ENCODE assay signal across 8 mouse cellular contexts in genomic region chr12:109068167-109068653, GRCm38 (mm10). TPM values are rescaled to one million over a fixed set of nuclear protein-coding genes. Genes with fewer than 3 reads are reported as not detected.
DNase-seq lines count a peak whose midpoint lies in the region; ATAC-seq and TF ChIP-seq lines count a peak whose summit lies in the region.

Gene Begain (minus strand): TSS chr12:109068217.

- peak; percentile 25 for ATAC-seq in lung, postnatal 0 days
- peak; percentile 69 for ATAC-seq in hindbrain, embryonic 14.5 days (ENCODE audit: low FRiP score)
- ATAC-seq in liver, embryonic 16.5 days (ENCODE audit: low read depth): no peak

- WGBS in cerebellum, adult 2 months: 2% methylated on average over 39 of the region's 48 CpGs
- WGBS in lung, postnatal 0 days: 2% methylated on average over 13 of the region's 48 CpGs
- 1% methylated on average over 30 of the region's 48 CpGs for WGBS in hindbrain, embryonic 14.5 days
- 2% methylated on average over 34 of the region's 48 CpGs for WGBS in liver, embryonic 16.5 days (ENCODE audit: insufficient replicate concordance)

- no peak for TF ChIP-seq EP300 in lung, postnatal 0 days (IDR thresholded peaks at IDR 0.05)

- no peaks in the 10 kb centered on the region for H3K9me3 ChIP-seq in lung, postnatal 0 days (ENCODE audit: low read length)
- no peaks in the 10 kb centered on the region for H3K9me3 ChIP-seq in hindbrain, embryonic 14.5 days (ENCODE audit: control insufficient read depth, low read length)
- no peaks in the 10 kb centered on the region for H3K9me3 ChIP-seq in liver, embryonic 16.5 days (replicated peaks; ENCODE audit: control insufficient read depth, low read length)

- H3K27ac ChIP-seq in cerebellum, adult 2 months (ENCODE audit: insufficient read depth, low read length): no peak within 1 kb of the TSS
- H3K27ac ChIP-seq in lung, postnatal 0 days (ENCODE audit: low read length): no peak within 1 kb of the TSS
- H3K27ac ChIP-seq in hindbrain, embryonic 14.5 days: peak within 1 kb of the TSS; percentile 67
- no peak within 1 kb of the TSS for H3K27ac ChIP-seq in liver, embryonic 16.5 days (ENCODE audit: low read length)

- no peak within 1 kb of the TSS for H3K4me3 ChIP-seq in cerebellum, adult 2 months (replicated peaks; ENCODE audit: insufficient read depth, low read depth, low read length)
- peak within 1 kb of the TSS; percentile 44 for H3K4me3 ChIP-seq in lung, postnatal 0 days (ENCODE audit: low read depth, low read length)
- H3K4me3 ChIP-seq in hindbrain, embryonic 14.5 days (replicated peaks; ENCODE audit: low read length): peak within 1 kb of the TSS; percentile 42
- H3K4me3 ChIP-seq in liver, embryonic 16.5 days (ENCODE audit: low read depth, low read length): peak within 1 kb of the TSS; percentile 48

- TF ChIP-seq POLR2A in cerebellum, adult 2 months (IDR thresholded peaks at IDR 0.05; ENCODE audit: borderline replicate concordance, insufficient read depth, low read length): no peak

- no peaks in the 10 kb centered on the region; the same call in 1 of the 2 replicates for H3K27me3 ChIP-seq in cerebellum, adult 2 months (ENCODE audit: control insufficient read depth, insufficient read depth, low read length)
- H3K27me3 ChIP-seq in lung, postnatal 0 days (replicated peaks; ENCODE audit: insufficient read depth, low read length): no peaks in the 10 kb centered on the region
- no peaks in the 10 kb centered on the region for H3K27me3 ChIP-seq in hindbrain, embryonic 14.5 days (ENCODE audit: control insufficient read depth, insufficient read depth, low read length)
- peaks cover 23% of the 10 kb centered on the region for H3K27me3 ChIP-seq in liver, embryonic 16.5 days (ENCODE audit: control insufficient read depth, insufficient read depth, low read depth, low read length)

- peak within 1 kb of the TSS; percentile 97 for H3K4me2 ChIP-seq in lung, postnatal 0 days (replicated peaks; ENCODE audit: low read depth, low read length)
- H3K4me2 ChIP-seq in hindbrain, embryonic 14.5 days (replicated peaks): peak within 1 kb of the TSS; percentile 64
- peak within 1 kb of the TSS; percentile 57 for H3K4me2 ChIP-seq in liver, embryonic 16.5 days (ENCODE audit: low read depth, low read length)

- H3K36me3 ChIP-seq in lung, postnatal 0 days (ENCODE audit: insufficient read depth, low read length): no peaks in the 10 kb centered on the region
- no peaks in the 10 kb centered on the region for H3K36me3 ChIP-seq in hindbrain, embryonic 14.5 days (replicated peaks; ENCODE audit: control insufficient read depth, insufficient read depth)
- no peaks in the 10 kb centered on the region for H3K36me3 ChIP-seq in liver, embryonic 16.5 days (ENCODE audit: control insufficient read depth, insufficient read depth)

- TF ChIP-seq CTCF in cerebellum, adult 2 months (IDR thresholded peaks at IDR 0.05; ENCODE audit: borderline replicate concordance, insufficient read depth, low read depth, low read length): no peak
- TF ChIP-seq CTCF in lung, postnatal 0 days (IDR thresholded peaks at IDR 0.05): no peak

- H3K9ac ChIP-seq in lung, postnatal 0 days (replicated peaks; ENCODE audit: low read depth): 0 out of 2 replicates have a peak within 1 kb of the TSS, but pooled peaks have one; percentile 26
- peak within 1 kb of the TSS; percentile 82 for H3K9ac ChIP-seq in hindbrain, embryonic 14.5 days
- H3K9ac ChIP-seq in liver, embryonic 16.5 days (ENCODE audit: low read depth, low read length): peak within 1 kb of the TSS; percentile 12; the same call in 1 of the 2 replicates

- no peak for DNase-seq in cerebellum, adult 2 months
- no peak for DNase-seq in cerebellum, adult 9-10 months
- no peak for DNase-seq in lung, postnatal 0 days (ENCODE audit: low spot score)
- no peak for DNase-seq in lung, postnatal 25 days (ENCODE audit: low spot score)
- DNase-seq in hindbrain, embryonic 14.5 days (ENCODE audit: low spot score): peak; percentile 43
- DNase-seq in cerebellum, adult 11-12 months: no peak
- DNase-seq in adrenal gland, postnatal 25 days: no peak

- H3K4me1 ChIP-seq in cerebellum, adult 2 months (ENCODE audit: control insufficient read depth, insufficient read depth, low read length): peaks cover 16% of the 10 kb centered on the region
- H3K4me1 ChIP-seq in lung, postnatal 0 days (ENCODE audit: insufficient read depth, low read depth, low read length): no peaks in the 10 kb centered on the region
- peaks cover 16% of the 10 kb centered on the region for H3K4me1 ChIP-seq in hindbrain, embryonic 14.5 days (replicated peaks; ENCODE audit: control insufficient read depth, insufficient read depth, low read length)
- H3K4me1 ChIP-seq in liver, embryonic 16.5 days (ENCODE audit: control insufficient read depth, low read depth, low read length): no peaks in the 10 kb centered on the region

RNA-seq across cellular contexts. Expression of gene Begain, which starts in this region (rescaled TPM):
- polyA plus RNA-seq in cerebellum, adult 2 months (2012; rRNA removed): 64.5 and 76.4 TPM in 2 replicates
- polyA plus RNA-seq in lung, postnatal 0 days (2015; fragmentation: Nextera tagmentation; extraction: Ambion mirVana): 1.4 and 2.0 TPM in 2 replicates
- 38.1 and 44.4 TPM in 2 replicates for polyA plus RNA-seq in hindbrain, embryonic 14.5 days (2014; fragmentation: Nextera tagmentation; extraction: Ambion mirVana)
- polyA plus RNA-seq in liver, embryonic 16.5 days (2015; fragmentation: Nextera tagmentation; extraction: Ambion mirVana): 0.50 and 0.66 TPM in 2 replicates
- 2.5 and 4.3 TPM in 2 replicates for total RNA-seq in adrenal gland, postnatal 25 days (2021)

Comparison
In these comparisons a context has a peak if more than half of its experiments do, and no peak if none do; other contexts are left out.
1. RNA of gene Begain (polyA plus RNA-seq): 64.5 to 76.4 TPM in cerebellum, adult 2 months and 38.1 to 44.4 TPM in hindbrain, embryonic 14.5 days; 1.4 to 2.0 TPM in lung, postnatal 0 days and 0.50 to 0.66 TPM in liver, embryonic 16.5 days; every median in the first group is over 10 times any median in the second.
2. H3K9ac ChIP-seq: peak in every context shown above with its lines; median percentile 82 in hindbrain, embryonic 14.5 days; 26 in lung, postnatal 0 days; 12 in liver, embryonic 16.5 days.
3. Peak in every context shown above with its lines, with median percentiles within 50 percentile points of each other: H3K4me2 ChIP-seq.